Mouse (Mus musculus) forebrain, postnatal 0 days (tissue): ENCODE data around the gene Sag. TPM values are rescaled to one million over a fixed set of nuclear protein-coding genes. Genes with fewer than 3 reads are reported as not detected.

Experiments
- ATAC-seq: fragments of 200-750 bp; cut with Nextera tagmentation; 2 replicates; pipeline ENCODE4 v1.8.0; 2017; ENCODE audit warnings: mild to moderate bottlenecking, moderate library complexity
- DNase-seq: peaks from one replicate; pipeline ENCODE4 v3.0.0-alpha.2; 2015
- H3K27ac ChIP-seq: fragments of 300-500 bp; sonication (generic); 2 replicates; pipeline ENCODE4 v1.5.1; 2014; ENCODE audit warnings: low read depth, mild to moderate bottlenecking, antibody characterized with exemption, low read length, moderate library complexity, mixed read lengths
- H3K27me3 ChIP-seq: fragments of 300-500 bp; sonication (generic); 2 replicates; pipeline ENCODE4 v1.6.1; 2014; ENCODE audit warnings: mild to moderate bottlenecking, low read length, mixed read lengths; ENCODE audit not compliant: insufficient read depth
- H3K36me3 ChIP-seq: fragments of 300-500 bp; sonication (generic); 2 replicates; pipeline ENCODE4 v1.6.1; 2014; ENCODE audit warnings: mild to moderate bottlenecking, moderate library complexity; ENCODE audit not compliant: insufficient read depth
- H3K4me1 ChIP-seq: fragments of 300-500 bp; sonication (generic); 2 replicates; pipeline ENCODE4 v1.6.1; 2014; ENCODE audit warnings: antibody characterized with exemption; ENCODE audit not compliant: insufficient read depth
- H3K4me2 ChIP-seq: fragments of 300-500 bp; sonication (generic); 2 replicates; pipeline ENCODE4 v1.6.1; 2014; ENCODE audit warnings: low read depth, mild to moderate bottlenecking, moderate library complexity
- H3K4me3 ChIP-seq: fragments of 300-500 bp; sonication (generic); 2 replicates; pipeline ENCODE4 v1.5.1; 2014; ENCODE audit warnings: low read depth, low read length, mixed read lengths
- H3K9ac ChIP-seq: fragments of 300-500 bp; sonication (generic); 2 replicates; pipeline ENCODE4 v1.6.1; 2014; ENCODE audit warnings: mild to moderate bottlenecking
- H3K9me3 ChIP-seq: fragments of 300-500 bp; sonication (generic); 2 replicates; pipeline ENCODE4 v1.6.1; 2016; ENCODE audit warnings: low read length
- CTCF ChIP-seq: sonication (generic); IDR thresholded peaks from 2 replicates; pipeline ENCODE4 v1.5.1; 2016; ENCODE audit warnings: antibody characterized with exemption, control low read depth, low read depth
- WGBS: fragments of 180-500 bp; shearing (Covaris S2); extraction: QIAGEN DNeasy Blood & Tissue Kit; methylation state at CpG from one replicate; pipeline ENCODE4 v1.1.7; 2014; 5-methylcytosine and 5-hydroxymethylcytosine counted together
- polyA plus RNA-seq: library from polyadenylated mRNA; unstranded; fragments of >200 nt; fragmentation: Nextera tagmentation; extraction: Ambion mirVana; gene quantifications from 2 replicates; pipeline ENCODE4 v1.2.1, GENCODE M21; 2015
- total RNA-seq: library from RNA; depleted of rRNA; stranded (reverse); fragments of >200 nt; gene quantifications from 2 replicates; pipeline ENCODE4 v1.2.3, GENCODE M21; 2014

The Sag gene
- total and polyA plus RNA-seq, 2 experiments from 2014 or later = 0.76 to 1.6 TPM

GRCm38 (mm10) chr1:87853601-87854361, 50.3 kb downstream of the Sag start:
- peak; percentile 54 for ATAC-seq
- Histone ChIP-seq H3K4me2 (peak overlapping the region; percentile 88), H3K27ac (peak overlapping the region; percentile 82), H3K9ac (peak overlapping the region; percentile 88), H3K36me3 (no peaks in the 10 kb centered on the region), H3K4me1 (peaks cover 14% of the 10 kb centered on the region), H3K27me3 (no peaks in the 10 kb centered on the region), H3K9me3 (no peaks in the 10 kb centered on the region), H3K4me3 (peak overlapping the region; percentile 92)
- DNase-seq = peak; percentile 52
- 2% methylated on average over 39 of the region's 48 CpGs for WGBS
- no peak for TF ChIP-seq CTCF

GRCm38 (mm10) chr1:87854411-87854810, 50.9 kb downstream of the Sag start:
- Histone ChIP-seq H3K36me3 (no peaks in the 10 kb centered on the region), H3K4me1 (peaks cover 14% of the 10 kb centered on the region), H3K9me3 (no peaks in the 10 kb centered on the region), H3K27me3 (no peaks in the 10 kb centered on the region), H3K4me2 (peak overlapping the region; percentile 88), H3K4me3 (peak overlapping the region; percentile 92), H3K9ac (peak overlapping the region; percentile 88), H3K27ac (no peak overlapping the region)
- DNase-seq (no peak), ATAC-seq (no peak)
- TF ChIP-seq CTCF = no peak
- WGBS = 22% methylated on average over 6 of the region's 6 CpGs

GRCm38 (mm10) chr1:87854851-87855251, 51.4 kb downstream of the Sag start:
- Histone ChIP-seq H3K4me1 (peaks cover 14% of the 10 kb centered on the region), H3K9me3 (no peaks in the 10 kb centered on the region), H3K4me2 (peak overlapping the region; percentile 88), H3K36me3 (no peaks in the 10 kb centered on the region), H3K4me3 (peak overlapping the region; percentile 92; the same call in 1 of the 2 replicates), H3K9ac (no peak overlapping the region), H3K27me3 (no peaks in the 10 kb centered on the region), H3K27ac (no peak overlapping the region)
- TF ChIP-seq CTCF = no peak
- DNase-seq (no peak), ATAC-seq (no peak)
- 26% methylated on average over 2 of the region's 2 CpGs for WGBS

GRCm38 (mm10) chr1:87855522-87855921, 52.0 kb downstream of the Sag start:
- Histone ChIP-seq H3K4me2 (no peak overlapping the region), H3K27me3 (no peaks in the 10 kb centered on the region), H3K9me3 (no peaks in the 10 kb centered on the region), H3K9ac (no peak overlapping the region), H3K4me1 (peaks cover 14% of the 10 kb centered on the region), H3K27ac (no peak overlapping the region), H3K4me3 (no peak overlapping the region), H3K36me3 (no peaks in the 10 kb centered on the region)
- no peak for TF ChIP-seq CTCF
- ATAC-seq = no peak
- no peak for DNase-seq
- WGBS = 73% methylated on average over 1 of the region's 1 CpGs

- no peak for TF ChIP-seq CTCF
- H3K4me3 ChIP-seq = no peak overlapping the region
- H3K27me3 ChIP-seq = no peaks in the 10 kb centered on the region
- WGBS = 69% methylated on average over 3 of the region's 3 CpGs
- ATAC-seq (no peak), DNase-seq (no peak)
- no peak overlapping the region for H3K4me2 ChIP-seq
- H3K36me3 ChIP-seq = no peaks in the 10 kb centered on the region
- no peak overlapping the region for H3K27ac ChIP-seq
- H3K9me3 ChIP-seq = no peaks in the 10 kb centered on the region
- no peak overlapping the region for H3K9ac ChIP-seq
- peaks cover 14% of the 10 kb centered on the region for H3K4me1 ChIP-seq
Measured at GRCm38 (mm10) chr1:87856823-87857222, 53.3 kb downstream of the Sag start.

- DNase-seq (no peak), ATAC-seq (no peak)
- Histone ChIP-seq H3K27me3 (no peaks in the 10 kb centered on the region), H3K9me3 (no peaks in the 10 kb centered on the region), H3K4me2 (no peak overlapping the region), H3K9ac (no peak overlapping the region), H3K36me3 (no peaks in the 10 kb centered on the region), H3K27ac (no peak overlapping the region), H3K4me3 (no peak overlapping the region), H3K4me1 (peaks cover 9% of the 10 kb centered on the region)
- TF ChIP-seq CTCF = no peak
- 97% methylated on average over 1 of the region's 1 CpGs for WGBS
Measured at GRCm38 (mm10) chr1:87858031-87858430, 54.6 kb downstream of the Sag start.

GRCm38 (mm10) chr1:87858529-87858928, 55.0 kb downstream of the Sag start:
- WGBS = 92% methylated on average over 2 of the region's 2 CpGs
- H3K4me3 ChIP-seq = no peak overlapping the region

More at GRCm38 (mm10) chr1:87858529-87858928, 55.0 kb downstream of the Sag start:
- DNase-seq (no peak), ATAC-seq (no peak)
- H3K4me2 ChIP-seq = no peak overlapping the region
- peaks cover 9% of the 10 kb centered on the region for H3K4me1 ChIP-seq
- TF ChIP-seq CTCF = no peak
- no peak overlapping the region for H3K27ac ChIP-seq
- no peaks in the 10 kb centered on the region for H3K36me3 ChIP-seq
- no peaks in the 10 kb centered on the region for H3K9me3 ChIP-seq
- no peak overlapping the region for H3K9ac ChIP-seq
- no peaks in the 10 kb centered on the region for H3K27me3 ChIP-seq
